Mouse (Mus musculus) layer of hippocampus, postnatal 14 days (tissue): ENCODE measurements around the gene Polr3b. TPM values are rescaled to one million over a fixed set of nuclear protein-coding genes. Genes with fewer than 3 reads are reported as not detected.

Experiments used
- DNase-seq, 2 experiments: peaks; one replicate each; pipeline ENCODE4 v3.0.0; 2021 to 2022; ENCODE audit warnings: low spot score in 2 of 2, mixed read lengths in 1 of 2
- total RNA-seq, 2 experiments: library from RNA; stranded (reverse); gene quantifications; 2 replicates each; pipeline ENCODE4 v1.2.3; 2021

Gene Polr3b
- total RNA-seq, 2 experiments from 2014 or later: 12.9 to 14.5 TPM

GRCm38 (mm10) chr10:84706543-84706942, 84.5 kb downstream of the Polr3b start:
- no peak for DNase-seq

- no peak for DNase-seq
Observed at GRCm38 (mm10) chr10:84707226-84707625, 85.1 kb downstream of the Polr3b start.

DNA sequence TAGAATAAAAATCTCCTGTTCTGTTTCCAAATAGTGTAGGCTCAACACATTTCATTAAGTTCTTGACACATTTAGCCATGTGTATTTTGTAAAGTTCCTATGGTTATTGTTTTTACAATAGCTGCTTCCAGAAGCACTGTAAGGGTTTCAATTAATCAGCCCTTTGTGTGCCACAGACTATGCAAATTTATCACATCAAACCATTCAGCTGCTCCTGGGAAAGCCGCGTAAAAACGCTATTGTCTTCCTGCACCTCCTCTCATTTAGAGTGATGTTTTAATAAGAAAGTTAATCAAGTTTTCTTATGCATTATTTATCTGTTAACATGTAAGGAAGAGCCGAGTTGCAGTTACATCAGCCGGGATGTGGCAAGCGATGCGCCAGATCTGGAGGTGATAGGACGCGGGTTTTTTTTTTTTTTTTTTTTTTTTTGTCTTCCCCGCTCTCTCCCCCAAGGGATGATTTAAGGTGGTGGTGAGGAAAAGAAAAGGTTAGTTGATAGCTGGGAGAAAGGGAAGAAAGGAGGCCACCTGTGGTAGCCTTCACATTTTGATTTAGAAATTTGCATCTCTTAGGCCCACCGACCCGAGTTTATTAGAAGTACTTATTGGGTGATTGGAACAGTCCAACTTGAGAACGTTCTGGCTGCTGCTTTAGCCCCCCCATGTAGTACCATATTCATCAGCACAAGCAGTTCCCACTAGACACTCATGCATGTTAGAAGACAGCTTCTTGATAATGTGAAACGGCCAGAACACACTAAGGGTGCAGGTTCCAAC, 85.8 kb downstream of the Polr3b start:
- DNase-seq: no peak

DNA sequence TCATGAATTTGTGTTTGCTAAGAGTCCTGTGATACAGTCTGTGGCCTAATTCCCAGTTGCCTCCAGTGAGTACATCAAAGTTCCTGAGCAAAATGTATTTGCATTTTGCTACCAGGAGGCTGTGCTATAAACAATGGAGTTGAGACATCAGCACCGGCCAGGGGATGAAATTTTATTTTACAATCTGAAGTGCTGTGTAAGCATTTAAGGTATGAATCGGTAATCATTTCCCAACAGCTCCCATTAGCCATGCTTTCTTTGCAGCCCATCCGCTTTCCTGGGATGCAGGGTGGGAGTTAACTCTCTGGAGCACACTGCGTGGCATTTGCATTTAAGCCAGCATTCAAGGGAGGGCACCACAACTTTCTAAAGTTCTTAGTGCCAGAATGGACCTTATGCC, 88.1 kb downstream of the Polr3b start:
- DNase-seq: no peak

DNA sequence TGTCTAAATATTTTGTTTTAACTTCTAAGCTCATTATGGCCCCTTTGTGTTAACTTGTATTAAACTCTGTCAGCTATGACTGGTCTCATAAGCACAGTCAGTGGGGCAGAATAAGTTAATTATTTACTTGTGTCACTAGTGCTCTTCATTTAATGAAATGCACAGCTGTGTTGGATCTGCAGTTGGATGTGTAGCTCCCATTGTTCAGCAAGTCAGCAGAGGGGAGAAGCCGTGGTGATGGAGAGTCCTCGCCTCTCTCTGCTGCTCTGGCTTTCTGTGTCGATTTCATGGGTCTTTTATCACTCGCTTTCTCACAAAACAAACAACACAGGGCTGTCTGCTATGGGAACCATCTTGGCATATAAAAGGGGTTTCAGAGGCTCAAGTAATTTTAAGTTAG, 88.7 kb downstream of the Polr3b start:
- peak in 1 of 2 experiments; percentile 13 for DNase-seq

DNA sequence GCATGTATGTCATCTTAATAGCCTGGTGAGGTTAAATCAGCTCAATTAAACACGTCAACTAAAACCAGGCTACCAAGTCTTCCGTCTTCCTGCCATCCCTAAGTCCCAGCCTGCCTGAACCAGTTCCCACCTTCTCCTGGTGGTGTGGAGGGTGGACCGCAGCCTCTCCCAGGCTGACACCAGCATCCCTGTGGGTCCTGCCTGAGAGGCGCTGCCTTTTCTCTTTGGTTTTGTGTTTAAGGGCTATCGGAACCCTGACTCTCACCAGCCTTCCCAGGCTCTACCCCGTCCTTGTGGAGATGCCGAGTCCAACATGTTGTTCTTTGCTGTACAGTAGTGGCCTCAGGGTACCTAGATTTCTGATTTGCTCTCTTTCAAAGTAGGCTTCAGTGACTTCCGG, 89.4 kb downstream of the Polr3b start:
- DNase-seq: no peak

DNA sequence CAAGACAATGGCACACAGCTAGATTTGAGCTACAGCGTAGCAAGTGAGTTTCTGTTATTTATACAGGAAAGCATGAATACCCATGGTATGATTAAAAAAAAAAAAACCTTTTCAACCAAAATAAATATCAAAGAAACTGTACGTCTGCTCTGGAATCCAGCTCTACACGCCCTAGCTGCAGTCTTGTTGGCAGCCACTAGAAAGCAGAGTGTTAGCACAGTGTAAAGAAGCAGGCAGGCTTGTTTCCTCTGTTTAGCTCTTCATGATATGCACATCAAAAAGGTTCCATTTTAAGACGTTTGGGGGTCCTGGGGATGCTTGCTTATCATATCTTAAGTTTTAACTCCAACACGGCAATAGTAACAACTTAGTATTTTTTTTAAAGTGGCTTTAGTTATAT, 89.8 kb downstream of the Polr3b start:
- DNase-seq: no peak

- no peak for DNase-seq
Observed at GRCm38 (mm10) chr10:84712532-84712931, 90.4 kb downstream of the Polr3b start.

DNA sequence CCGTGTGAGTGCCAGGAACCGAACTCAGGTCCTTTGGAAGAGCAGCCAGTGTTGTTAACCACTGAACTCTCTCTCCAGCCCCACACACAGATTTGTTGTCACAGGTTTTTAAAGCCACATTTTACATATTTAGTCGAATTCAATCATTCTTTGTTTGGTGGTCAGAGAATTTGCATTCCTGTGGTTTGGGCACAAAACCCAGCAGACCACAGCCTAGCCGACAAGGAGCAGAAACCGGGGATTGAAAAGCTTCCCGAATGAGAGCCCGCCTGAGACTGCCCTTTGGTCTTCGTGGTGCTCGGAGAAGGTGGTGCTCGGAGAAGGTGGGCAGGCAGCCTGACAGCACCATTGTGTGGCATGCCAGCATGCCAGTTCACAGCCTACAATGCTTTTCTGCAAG, 91.0 kb downstream of the Polr3b start:
- DNase-seq: no peak

DNA sequence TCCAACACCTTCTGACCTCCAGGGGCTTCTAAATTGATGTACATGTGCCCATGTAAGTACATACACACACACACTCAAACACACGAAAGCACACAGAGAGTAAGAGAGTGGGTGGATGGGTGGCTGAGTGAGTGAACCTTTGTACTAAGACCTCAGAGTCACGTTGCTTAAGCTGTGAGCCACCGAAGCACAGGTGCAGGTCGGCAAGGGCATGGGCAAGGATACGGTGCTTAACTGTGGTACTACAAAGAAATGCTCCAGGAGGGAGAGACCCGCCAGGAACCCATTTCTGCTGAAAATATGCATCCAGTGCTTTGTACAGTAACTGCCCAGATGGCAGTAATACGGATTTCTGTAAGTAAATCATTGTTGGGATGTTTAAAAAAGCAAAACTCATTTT, 93.5 kb downstream of the Polr3b start:
- no peak for DNase-seq

DNA sequence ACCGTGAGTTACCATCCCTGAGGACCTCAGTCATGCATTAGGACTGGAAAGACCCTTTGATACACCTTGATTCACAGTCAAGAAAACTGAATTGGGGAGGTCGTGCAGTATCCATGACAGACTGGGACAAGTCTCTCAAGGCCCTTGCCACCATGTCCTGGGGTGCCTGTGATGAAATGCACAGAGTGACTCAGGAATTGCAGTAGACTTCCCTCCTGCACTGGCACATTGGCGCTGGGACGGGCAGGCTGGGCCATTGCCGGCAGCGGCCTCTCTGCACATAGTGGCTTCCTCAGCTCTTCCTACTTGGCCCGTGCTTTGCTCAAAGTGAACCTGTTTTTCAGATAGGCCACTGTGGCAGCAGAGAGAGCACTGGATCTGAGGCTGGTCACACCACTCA, 94.5 kb downstream of the Polr3b start:
- DNase-seq: no peak

GRCm38 (mm10) chr10:84722711-84723110, 100.6 kb downstream of the Polr3b start:
- no peak for DNase-seq

- no peak for DNase-seq
Observed at GRCm38 (mm10) chr10:84727005-84727404, 104.9 kb downstream of the Polr3b start.

- no peak for DNase-seq
Observed at GRCm38 (mm10) chr10:84727760-84728159, 105.7 kb downstream of the Polr3b start.

DNA sequence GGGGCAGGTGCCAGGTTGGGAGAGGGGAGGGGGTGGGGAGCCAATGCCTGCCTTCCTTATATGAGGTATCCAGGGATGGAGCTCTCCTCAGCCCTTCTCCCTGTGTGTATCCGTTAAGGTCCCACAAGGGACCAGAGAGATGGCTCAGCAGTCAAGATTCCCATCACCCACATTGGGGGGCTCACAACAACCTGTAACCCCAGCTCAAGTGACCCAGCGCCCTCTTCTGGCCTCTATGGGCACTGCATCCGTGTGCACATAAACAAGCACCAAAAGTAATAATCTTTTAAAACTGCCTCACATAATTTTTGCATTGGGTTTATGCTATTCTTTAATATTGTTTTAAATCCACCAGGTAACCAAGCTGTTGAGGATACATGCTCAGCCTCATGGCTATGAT, 108.0 kb downstream of the Polr3b start:
- no peak for DNase-seq

DNA sequence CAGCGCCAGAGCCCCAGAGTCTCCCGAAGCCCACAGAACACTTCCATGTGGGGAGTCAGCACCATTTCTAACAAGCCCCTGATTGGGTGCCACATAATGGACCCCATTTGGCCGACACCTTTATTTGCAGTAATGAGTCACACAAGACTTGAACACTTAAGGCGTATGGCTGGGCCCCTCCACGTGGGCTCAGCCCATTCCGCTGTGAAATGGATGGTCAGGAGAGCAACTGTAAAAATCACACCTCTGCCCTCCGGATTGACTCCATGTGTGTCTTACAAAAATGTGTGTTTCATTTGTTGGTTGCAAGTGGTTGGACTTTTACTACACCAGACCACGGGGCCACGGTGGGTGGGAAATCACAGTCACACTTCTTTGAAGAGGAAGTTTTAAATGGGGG, 108.9 kb downstream of the Polr3b start:
- no peak for DNase-seq

- no peak for DNase-seq
Observed at GRCm38 (mm10) chr10:84733511-84733910, 111.4 kb downstream of the Polr3b start.

DNA sequence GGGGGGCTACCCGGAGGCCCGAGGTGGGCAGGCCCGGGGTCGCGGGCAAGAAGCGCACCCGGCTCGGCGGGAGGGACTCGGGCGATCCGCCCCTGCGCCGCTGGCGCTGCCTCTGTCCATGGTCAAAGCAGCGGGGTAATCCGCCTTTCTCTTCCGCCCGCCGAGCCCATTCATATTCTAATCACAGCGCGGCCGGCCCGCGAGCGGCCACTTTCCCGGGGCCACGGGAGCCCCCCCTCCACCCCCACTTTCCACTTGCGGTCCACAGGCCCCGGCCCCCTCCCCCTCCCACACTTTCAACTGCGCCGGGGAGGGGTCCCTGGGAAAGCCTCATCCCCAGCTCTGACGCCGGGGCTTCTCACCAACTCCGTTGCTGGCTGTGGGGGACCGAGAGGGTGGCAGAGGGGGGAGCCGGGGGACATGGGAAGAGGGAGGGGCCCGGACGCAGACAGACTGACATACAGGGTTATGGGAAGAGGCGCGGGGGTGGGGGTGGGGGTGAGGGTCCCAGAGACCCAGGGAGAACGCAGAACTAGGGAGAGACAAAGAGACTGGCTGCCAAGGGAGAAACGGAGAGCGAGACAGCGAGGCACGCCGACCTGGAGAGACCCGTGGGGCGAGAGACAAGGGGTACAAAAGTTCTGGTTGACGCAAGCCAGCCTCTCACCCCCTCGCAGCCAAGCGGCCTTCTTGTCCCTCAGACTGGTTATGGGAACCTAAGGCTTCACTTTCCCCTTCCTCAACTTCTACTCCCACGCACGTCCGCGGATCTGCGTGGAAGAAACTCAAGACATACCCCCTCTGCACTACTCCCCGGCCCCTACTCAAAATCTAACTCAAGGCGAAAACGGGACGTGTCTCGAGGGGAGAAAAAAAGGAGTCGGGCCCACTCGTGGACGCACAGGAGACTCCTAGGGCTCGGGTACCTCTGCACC, 133.0 kb downstream of the Polr3b start:
- DNase-seq: peak in 1 of 2 experiments; percentile 54

DNA sequence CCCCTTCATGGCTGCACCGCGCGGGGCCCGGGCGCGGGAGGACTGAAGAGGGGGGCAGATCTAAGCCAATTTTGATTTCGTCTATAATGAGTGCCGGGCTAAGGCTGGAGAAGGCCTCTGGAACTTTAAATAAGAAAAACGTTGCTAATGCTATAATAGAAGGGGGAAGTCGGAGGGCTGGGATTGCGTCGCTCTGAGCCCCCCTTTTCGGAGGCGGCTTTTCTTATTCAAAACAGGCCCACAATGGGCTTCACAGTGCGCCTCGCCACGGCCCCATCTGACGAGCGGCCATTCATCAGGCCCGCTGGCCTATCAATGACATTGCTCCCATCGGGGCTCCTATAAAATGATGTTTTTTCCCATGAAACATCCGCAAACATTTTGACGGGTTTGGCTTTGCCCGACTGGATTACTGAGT, 133.7 kb downstream of the Polr3b start, which contains the start of gene Rfx4:
Gene Rfx4, plus strand, starts transcription at position 277 of the 418 bp plus-strand sequence.
- peak in 1 of 2 experiments; percentile 64 for DNase-seq

- DNase-seq: no peak
Observed at GRCm38 (mm10) chr10:84756435-84757095, 134.5 kb downstream of the Polr3b start.

GRCm38 (mm10) chr10:84757426-84758199, 135.5 kb downstream of the Polr3b start:
- no peak for DNase-seq
